Mouse (Mus musculus): ENCODE results near the gene Comp. TPM values are rescaled to one million over a fixed set of nuclear protein-coding genes. Genes with fewer than 3 reads are reported as not detected.

Gene Comp
- total RNA-seq (2021): 1 to 10 TPM; 2.5 to 2.6 TPM

DNA sequence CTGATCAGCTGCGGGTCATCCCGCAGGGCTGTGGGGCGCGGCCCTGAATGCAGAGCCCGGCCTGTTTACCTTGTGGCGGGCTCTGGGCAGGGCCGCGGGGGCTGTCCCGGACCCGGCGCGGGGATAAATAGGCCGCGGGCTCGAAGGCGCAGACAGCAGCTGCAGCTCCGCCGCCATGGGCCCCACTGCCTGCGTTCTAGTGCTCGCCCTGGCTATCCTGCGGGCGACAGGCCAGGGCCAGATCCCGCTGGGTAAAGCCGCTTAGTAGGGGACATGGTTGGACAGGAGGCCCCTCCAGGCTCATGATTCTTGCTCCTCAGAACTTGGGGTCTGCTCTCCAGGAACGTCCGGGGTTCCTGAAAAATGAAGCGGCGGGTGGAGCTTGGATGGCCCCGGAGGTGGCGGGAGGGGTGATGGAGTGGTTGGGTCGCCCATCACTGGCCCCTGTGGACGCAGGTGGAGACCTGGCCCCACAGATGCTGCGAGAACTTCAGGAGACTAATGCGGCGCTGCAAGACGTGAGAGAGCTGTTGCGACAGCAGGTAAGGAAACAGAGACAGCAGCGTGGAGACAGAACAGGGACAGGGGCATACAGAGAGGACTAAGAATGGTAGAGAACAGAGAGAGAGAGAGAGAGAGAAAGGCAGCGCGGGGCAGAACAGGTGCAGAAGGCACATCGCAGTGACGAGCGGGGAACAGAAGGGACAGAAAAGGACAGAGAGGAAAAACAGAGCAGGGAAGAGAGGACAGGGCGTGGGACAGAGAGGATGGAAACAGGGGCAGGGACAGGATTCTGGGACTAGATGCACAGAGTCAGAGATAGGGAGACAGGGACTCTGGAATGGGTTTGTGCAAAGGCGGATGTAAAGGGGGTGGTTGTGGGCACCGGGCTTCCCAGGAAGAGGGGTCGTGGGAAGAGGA, at the start of gene Comp:
TSS of gene Comp (plus strand) at position 162 of the 921 bp plus-strand sequence.
- DNase-seq: no peak

DNA sequence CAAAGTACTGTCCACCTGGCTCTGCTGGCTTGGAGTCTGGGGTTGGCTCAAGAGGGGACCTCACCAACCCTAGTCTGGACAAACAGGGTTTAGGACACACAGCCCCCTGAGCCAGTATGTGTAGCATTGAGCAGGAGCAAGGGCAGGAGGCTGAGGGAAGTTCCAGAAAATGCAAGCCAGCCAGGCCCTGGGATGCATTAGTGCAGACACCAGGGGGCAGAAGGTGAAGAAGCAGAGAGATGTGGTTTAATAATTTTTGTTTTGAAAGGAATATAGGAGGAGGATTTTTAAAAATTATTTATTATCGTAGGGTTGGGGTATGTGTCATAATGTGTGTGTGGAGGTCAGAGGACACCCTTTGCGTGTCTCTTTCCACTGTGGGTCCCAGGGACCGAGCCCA, 49.6 kb upstream of the Comp start:
- no peak for DNase-seq

DNA sequence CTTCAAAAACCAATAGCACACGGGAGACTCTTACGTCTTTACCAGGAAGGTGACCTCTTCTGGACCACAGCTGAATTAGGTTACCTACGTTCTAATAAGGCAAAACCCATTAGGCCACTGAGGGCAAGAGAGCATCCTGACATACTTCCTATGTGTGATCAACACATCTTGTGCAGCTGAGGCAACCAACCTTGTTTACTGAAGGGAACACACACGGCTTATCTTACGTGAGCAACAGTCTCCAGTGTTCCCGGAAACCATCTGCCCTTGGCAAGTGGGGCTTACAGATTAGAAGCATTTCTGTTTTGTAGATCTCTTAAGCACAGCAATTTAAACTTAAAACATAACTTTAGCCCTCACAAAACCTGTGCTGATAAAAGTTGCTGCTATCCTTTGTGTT, 45.8 kb upstream of the Comp start:
- DNase-seq: no peak

DNA sequence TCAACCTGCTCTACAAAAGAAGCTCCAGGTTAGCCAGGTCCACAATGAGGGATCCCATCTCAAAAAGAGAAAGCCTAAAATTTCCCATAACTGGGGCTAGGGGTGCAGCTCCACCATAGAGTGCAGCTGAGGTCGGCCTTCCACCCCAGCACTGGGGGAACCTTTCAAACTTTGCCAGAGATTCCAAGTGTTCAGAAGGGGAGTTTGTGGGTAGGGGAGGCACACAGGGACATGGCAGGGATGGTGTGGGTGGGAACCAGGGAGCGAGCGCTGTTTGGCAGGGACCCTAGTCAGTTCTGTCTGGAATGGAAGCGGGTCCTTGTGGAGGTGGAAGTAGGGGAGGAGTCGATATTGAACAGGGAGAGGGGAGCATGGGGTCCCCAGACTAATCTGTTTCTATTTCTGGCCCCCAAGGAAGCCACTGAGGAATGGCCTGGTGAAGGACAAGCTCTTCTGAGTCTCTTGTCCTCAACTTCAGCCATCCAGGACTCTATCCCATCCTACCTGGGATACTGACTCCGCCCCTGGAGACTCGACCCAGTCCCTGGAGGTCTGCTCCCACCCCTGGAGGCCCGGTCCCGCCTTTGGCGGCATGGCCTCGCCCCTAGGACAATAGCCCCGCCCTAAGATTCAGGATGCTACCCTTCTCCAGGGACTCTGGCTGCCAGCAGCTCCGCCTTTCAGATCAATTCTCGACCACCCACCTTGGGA, 44.1 kb upstream of the Comp start, which contains the start of gene Gdf1:
TSS of gene Gdf1 (plus strand) at position 694 of the 711 bp plus-strand sequence.
- no peak for DNase-seq

DNA sequence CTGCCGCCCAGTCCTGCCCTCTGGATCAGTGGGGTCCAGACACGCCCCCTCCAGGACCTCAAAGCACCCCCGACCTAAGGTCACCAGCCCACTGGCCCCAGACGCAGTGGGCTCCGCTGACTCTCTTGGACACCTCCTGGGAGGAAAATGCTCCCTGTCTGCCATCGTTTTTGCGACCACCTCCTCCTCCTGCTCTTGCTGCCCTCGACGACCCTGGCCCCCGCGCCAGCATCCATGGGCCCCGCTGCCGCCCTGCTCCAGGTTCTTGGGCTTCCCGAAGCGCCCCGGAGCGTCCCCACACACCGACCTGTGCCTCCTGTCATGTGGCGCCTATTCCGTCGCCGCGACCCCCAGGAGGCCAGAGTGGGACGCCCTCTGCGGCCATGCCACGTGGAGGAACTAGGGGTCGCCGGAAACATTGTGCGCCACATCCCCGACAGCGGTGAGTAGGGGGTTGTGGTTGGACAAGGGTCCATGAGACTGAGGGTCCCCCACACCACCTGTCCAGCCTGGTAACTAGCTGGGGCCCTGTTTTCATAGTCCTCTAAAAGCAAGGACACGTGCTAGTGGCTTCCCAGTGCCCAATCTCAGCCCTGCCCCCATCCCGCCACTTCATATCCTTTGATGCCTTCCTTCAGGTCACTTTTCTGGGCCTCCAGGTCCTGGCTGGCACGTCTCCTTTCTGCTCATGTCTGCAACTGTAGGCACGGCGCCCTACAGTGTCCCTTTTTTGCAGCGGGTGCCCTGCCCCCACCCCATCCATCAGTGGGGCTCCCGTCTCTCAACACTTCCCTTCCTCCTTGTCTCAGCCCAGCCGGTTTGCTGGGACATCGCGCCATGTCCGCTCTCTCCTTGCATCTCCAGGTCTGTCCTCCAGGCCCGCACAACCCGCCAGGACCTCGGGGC, 43.3 kb upstream of the Comp start:
- no peak for DNase-seq

DNA sequence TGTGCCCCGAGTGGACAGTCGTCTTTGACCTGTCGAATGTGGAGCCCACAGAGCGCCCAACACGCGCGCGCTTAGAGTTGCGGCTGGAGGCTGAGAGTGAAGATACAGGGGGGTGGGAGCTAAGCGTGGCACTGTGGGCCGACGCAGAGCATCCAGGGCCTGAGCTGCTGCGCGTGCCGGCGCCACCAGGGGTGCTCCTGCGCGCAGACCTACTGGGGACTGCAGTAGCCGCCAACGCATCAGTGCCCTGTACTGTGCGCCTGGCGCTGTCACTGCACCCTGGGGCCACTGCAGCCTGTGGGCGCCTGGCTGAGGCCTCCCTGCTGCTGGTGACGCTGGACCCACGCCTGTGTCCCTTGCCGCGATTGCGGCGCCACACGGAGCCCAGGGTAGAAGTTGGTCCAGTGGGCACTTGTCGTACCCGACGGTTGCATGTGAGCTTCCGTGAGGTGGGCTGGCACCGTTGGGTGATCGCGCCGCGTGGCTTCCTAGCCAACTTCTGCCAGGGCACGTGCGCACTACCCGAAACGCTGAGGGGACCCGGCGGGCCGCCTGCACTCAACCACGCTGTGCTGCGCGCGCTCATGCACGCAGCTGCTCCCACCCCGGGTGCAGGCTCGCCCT, 42.5 kb upstream of the Comp start:
- peak; percentile 72 for DNase-seq

DNA sequence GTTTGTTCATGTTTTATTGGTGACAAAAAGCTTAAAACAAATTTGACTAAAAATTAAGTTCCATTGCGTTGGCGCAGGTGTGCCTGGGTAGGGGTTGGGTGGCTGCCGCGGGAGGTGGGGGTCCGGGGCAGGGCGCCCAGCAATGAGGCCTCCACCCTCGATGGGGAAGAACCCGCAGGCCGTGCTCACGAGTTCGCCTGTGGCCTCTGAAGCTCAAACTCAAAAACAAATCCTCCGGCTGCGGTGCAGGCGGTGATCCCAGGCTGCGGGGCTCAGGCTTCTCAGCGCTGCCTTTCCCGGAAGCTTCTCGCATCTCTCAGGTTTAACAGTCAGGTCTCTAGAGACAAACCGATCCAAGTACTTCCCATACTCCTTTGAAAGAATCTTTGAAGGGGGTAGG, 41.8 kb upstream of the Comp start:
- DNase-seq: no peak

DNA sequence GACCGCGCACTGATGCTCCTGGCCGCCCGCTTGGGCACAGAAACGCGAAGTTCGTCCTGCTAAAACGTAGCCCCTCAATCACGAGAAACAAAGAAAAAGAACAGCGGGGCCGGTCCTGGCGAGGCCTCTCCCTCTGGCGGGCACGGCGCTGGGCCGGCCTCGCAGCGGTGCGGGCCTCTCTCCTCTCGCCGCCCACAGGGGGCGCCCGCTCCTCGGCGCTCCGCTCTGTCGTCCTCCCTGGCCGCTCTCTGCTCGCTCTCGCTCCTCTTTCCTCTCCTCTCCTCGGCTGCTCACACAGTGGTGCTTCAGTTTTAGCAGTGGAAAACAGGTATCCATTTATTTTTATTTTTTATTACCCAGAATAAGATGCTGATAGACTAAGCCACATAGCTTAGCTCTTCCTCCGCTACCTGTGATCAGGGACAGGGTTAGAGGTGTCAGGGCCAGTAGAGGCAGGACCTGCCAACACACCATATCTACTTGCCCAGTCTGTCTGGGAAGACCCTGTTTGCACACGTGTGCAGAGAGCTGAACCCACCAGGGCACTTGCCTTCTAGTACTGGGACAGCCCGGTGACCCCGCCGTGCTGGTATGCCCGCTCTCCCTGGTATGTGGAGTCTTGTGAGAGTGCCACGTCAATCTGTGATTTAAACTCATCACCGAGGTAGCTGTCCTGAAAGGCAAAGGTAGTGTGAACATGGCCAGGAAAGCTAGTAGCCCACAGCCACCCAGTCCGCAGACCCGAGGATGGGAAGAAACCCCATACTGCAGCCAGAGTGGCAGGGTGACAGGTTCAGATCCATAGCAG, 41.1 kb upstream of the Comp start:
- DNase-seq: peak; percentile 82

DNA sequence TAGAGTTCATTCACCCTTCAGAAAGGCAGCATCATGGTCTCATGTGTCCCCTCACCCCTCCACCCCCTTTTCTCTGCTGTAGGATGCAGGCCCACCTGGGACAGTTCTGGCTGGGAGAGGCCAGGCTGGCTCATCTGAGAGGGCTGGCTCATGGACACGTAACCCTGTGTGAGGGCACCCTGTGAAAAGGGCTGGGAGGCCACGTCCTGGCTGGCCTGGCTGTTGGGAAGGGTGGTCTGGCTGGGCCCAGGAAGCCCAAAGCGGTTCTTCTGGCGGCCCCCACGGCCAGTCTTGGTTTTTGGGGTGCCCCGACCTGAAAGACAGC, 40.5 kb upstream of the Comp start:
- no peak for DNase-seq

DNA sequence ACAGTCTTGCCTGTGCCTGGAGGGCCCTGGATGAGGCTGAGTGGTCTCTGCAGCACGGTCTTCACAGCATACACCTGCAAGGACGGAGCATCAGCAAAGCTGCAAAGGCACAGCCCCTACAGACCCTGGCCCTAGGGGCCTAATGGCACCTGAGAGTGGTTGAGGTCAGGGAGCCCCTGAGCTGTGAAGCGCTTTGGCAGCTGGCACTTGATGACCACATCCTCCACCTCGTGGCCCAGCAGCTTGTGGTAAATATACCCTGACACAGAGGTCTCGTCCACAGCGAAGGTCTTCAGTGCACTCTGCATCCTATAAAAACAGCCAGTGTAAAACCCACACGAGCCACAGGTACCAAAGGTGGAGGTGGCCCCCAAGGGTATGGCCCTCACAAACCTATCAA, 34.4 kb upstream of the Comp start:
- DNase-seq: no peak

DNA sequence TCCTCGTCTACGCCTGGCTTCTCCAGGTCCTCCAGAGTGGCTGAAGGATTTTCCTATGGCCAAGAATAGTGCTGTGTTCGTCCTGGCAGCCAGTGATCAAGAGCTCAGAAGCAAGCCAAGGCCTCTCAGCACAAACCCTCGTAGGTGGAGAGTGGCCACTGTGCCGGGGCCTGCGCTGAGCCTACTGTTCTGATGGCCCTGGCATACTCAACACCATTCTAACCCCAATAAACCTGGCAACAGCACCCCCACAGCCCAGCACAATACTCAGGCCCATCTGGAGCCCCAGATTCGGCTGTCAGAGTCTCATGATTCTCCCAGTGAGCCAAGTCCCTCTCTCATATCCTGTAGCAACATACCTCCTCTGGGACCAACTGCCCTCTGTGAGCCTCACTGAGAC, 32.7 kb upstream of the Comp start:
- DNase-seq: no peak

DNA sequence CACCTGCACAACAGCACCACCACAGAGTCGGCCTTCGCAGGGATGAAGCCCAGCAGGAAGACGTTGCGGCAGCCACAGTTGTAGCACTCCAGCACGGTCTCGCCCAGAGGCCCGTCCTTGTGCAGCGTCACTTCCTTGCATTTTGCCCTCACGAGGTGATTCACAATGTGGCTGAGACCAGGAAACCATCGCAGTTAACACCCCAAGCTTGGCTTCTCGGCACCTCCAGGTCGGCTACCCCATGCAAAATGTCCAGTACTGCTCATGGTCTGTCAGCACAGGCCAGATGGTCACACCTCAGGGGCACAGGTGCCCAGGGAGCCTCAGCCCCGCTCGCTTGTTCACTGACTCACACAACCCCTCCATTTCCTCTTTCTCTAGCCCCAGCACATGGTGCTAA, 31.4 kb upstream of the Comp start:
- no peak for DNase-seq

DNA sequence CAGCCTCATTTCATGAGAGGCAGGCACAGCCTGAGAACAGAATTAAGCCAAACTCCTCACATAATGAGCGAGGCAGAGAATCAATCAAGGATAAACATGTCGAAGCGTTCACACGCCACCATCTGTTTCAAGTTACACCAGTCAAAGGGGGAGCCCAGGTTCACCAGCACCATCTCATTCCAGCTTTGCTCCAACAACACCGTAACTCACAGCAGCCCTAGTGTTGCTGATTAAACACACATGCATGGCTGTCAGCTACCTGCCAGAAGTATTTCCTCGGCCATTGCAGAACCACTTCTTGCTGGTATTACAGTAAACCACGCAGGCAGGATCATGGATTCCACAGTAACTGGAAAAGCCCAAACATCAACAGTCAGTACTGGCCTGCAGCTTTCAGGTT, 30.3 kb upstream of the Comp start:
- no peak for DNase-seq

DNA sequence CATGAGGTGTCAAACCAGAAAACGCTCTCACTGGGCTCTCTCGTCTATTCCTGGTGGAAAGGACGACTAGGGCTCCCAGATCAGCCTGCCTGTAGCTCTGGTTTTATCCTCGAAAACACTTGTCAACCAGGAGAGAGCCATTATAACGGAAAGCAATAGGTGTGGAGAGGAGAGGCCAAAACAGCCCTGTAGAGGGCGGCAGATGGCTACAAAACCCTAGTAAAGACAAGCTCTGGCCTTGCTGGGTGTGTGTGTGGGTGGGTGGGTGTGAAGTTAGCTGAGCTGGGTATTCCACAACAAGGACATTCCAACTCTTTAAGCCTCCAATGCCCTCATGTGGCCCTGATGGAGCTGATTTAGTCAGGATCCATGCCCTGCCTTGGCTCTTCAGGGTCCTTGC, 29.7 kb upstream of the Comp start:
- DNase-seq: peak; percentile 62

DNA sequence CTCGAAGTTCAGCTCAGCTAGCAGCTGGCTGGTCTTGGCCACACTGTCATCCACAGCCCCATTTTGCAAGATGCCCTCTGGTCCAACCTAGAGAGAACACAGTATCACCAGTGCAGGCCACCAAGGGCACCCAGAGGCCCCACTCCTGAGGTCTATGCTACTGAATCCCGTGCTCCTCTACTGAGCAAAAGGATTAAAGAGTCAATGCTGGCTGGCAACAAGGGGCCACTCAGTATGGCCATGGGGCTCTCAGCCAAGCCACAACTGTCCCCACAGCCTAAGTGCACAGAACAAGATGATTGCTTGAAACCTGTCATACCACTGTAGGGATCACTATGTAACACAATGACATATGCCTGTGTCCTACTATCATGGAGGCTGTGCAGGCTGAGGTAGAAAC, 29.1 kb upstream of the Comp start:
- no peak for DNase-seq

DNA sequence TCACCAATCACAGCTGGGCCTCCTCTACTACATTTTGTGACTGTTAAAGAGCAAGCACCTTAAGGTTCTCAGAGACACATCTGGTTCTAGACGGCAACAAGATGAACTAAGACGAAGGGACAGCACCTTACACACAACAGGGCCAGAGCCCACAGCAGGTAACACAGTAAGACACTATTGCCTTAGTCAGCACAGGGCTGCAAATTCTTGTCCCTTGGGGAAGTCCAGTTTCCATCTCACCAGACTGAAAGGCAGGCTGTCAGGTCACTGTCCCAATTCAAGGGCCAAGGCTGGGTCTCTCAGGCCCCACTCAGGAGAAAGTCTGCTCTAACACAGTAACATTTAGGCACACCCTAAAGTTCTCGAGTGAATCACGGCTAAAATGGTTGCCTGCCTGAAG, 25.9 kb upstream of the Comp start:
- no peak for DNase-seq

DNA sequence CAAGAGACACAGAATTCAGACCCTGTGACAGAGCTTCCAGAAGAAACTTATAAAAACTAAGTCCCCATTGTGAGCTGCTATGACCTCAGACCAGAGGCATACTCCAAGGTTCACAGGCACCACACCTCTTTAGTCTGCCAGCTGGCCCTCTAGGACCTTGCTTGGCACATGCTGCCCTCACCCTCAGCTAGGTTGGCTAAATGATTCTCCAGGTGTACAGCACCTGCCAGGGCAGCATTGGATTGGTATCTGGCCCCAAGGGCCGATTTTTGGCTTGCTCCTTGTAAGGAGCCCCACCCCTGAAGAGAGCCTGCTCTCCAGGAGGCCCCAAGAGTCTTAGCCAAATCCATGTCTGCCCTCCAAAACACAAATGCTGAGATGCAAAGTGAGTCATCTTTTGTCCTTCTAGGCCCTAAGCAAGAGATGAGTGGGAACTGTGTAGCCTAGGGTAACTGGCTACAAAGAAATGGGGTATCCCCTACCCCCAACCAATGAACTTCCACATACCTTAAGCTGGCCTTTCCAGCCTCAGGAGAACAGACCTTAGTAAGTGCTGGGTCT, 25.4 kb upstream of the Comp start:
- no peak for DNase-seq

DNA sequence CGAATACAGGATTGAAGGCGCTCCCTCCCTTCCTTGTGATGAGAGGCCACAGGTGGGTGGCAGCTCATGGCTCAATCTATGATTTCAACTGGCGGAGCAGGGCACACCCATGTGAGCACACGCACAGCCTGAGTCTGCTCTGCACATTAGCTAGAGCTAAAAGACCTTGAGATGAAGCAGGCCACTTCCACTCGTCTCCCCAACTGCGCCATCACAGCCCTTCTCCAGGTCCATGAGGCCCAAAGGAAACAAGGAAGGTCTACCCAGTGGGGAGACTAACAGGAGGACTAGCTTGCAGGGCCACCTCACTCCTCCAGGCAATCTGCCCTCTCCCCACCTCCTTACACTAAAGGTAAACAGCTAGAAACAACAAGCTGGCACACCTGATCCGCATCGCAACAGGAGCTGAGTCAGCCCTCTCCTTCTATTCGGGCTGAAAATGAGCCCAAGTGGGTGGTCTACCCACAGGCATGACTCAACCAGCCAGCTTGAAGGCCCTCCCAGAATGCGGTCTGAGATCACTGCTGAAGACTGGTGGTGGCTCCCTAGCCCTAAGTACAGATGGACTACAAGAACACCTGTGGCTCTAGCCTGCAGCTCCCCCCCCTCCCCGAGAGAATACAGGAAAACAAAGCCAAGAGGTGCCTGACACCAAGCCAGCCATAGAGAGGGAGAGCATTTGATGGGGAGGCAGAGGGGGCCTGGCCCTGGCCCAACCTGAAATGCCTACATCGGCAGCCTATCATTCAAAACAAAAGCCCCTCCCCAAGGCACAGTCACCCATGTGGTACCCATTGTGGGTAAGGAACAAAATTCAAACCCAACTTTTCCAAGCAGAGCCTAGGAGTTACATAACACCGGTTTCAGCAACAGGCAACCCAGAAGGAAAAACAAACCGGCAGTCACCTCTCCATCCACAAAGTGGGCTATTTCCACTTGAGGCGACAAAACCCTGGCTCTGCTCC, 22.0 kb upstream of the Comp start:
- no peak for DNase-seq

DNA sequence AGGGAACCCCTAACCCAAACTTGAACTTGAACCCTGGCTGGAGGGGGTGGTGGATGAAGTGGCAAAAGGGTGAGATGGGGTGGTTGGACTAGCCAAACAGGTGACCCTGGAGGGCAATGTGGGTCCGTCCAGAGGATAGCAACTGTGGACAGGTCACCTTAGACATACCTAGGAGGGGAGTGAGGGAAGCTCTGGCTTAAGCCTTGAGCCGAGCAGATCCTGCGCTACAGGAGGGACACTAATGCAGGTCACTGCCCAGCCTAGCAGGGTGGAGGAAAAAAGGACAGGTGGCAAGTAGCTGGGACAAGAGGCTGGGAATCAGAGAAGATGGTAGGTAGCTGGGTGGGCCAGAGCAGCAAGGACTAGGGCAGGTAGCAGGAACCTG, 21.4 kb upstream of the Comp start:
- DNase-seq: no peak

DNA sequence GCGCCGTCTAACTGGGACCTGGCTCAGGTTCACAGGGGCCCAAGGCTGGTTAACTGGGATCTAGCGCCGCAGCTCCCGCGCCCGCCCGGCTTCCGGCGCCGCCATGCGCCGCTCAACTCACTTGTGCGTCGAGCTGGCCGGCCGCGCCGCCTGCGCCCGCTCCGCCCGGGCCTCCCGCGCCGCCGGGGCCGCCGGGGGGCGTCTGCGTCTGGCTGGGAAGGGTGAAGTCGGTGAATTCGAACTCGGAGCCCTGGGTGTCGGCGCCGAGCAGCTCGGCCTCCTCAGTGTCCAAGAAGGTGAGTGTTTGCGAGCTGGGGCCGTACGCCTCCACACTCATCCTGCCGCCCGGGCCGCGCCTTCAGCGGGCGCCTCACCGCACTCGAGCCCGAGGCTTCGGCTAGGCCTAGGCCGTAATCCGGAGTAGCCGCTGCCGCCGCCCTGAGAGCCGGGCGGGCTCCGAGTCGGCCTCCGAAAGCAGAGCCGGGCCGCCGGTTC, 20.7 kb upstream of the Comp start:
- peak; percentile 71 for DNase-seq
